Mouse (Mus musculus) hindbrain, embryonic 15.5 days (tissue): Measurements from ENCODE around the gene Kcna5. TPM values are rescaled to one million over a fixed set of nuclear protein-coding genes. Genes with fewer than 3 reads are reported as not detected.

Experiments
- ATAC-seq: fragments of 200-750 bp; cut with Nextera tagmentation; 2 replicates; pipeline ENCODE4 v1.8.0; 2017; ENCODE audit warnings: low read depth, moderate number of reproducible peaks, moderate TSS enrichment; ENCODE audit not compliant: low FRiP score
- H3K27ac ChIP-seq: fragments of 300-500 bp; sonication (generic); replicated peaks from 2 replicates; pipeline ENCODE4 v1.5.1; 2015; ENCODE audit warnings: mild to moderate bottlenecking, inconsistent platforms
- H3K27me3 ChIP-seq: fragments of 300-500 bp; sonication (generic); 2 replicates; pipeline ENCODE4 v1.6.1; 2015; ENCODE audit warnings: control low read depth, inconsistent platforms
- H3K36me3 ChIP-seq: fragments of 300-500 bp; sonication (generic); 2 replicates; pipeline ENCODE4 v1.6.1; 2015; ENCODE audit warnings: control low read depth, inconsistent platforms
- H3K4me1 ChIP-seq: fragments of 300-500 bp; sonication (generic); replicated peaks from 2 replicates; pipeline ENCODE4 v1.6.1; 2015; ENCODE audit warnings: control low read depth, inconsistent platforms
- H3K4me2 ChIP-seq: fragments of 300-500 bp; sonication (generic); 2 replicates; pipeline ENCODE4 v1.6.1; 2015; ENCODE audit warnings: moderate library complexity, mild to moderate bottlenecking, inconsistent platforms
- H3K4me3 ChIP-seq: fragments of 300-500 bp; sonication (generic); 2 replicates; pipeline ENCODE4 v1.5.1; 2015; ENCODE audit warnings: mild to moderate bottlenecking, inconsistent platforms
- H3K9ac ChIP-seq: fragments of 300-500 bp; sonication (generic); 2 replicates; pipeline ENCODE4 v1.6.1; 2015; ENCODE audit warnings: inconsistent platforms
- H3K9me3 ChIP-seq: fragments of 300-500 bp; sonication (generic); 2 replicates; pipeline ENCODE4 v1.6.1; 2016; ENCODE audit warnings: control low read depth, inconsistent platforms
- WGBS: fragments of 180-500 bp; shearing (Covaris S2); methylation state at CpG from one replicate; pipeline ENCODE4 v1.1.7; 2015; 5-methylcytosine and 5-hydroxymethylcytosine counted together
- polyA plus RNA-seq: library from polyadenylated mRNA; unstranded; fragments of >200 nt; fragmentation: Nextera tagmentation; extraction: Ambion mirVana; gene quantifications from 2 replicates; pipeline ENCODE4 v1.2.1, GENCODE M21; 2015

The Kcna5 gene
- polyA plus RNA-seq: 2.9 and 3.2 TPM in 2 replicates

GRCm38 (mm10) chr6:126535208-126535910 lies at the start of gene Kcna5:
Gene Kcna5, minus strand, starts transcription at chr6:126535412.
- H3K9me3 ChIP-seq: no peaks in the 10 kb centered on the region
- no peaks in the 10 kb centered on the region for H3K36me3 ChIP-seq
- peaks cover 18% of the 10 kb centered on the region for H3K4me1 ChIP-seq
- H3K4me3 ChIP-seq: peak within 1 kb of the TSS; percentile 20
- 2% methylated on average over 15 of the region's 15 CpGs for whole genome bisulfite sequencing
- ATAC-seq: peak; percentile 86
- peak within 1 kb of the TSS; percentile 62 for H3K27ac ChIP-seq
- H3K9ac ChIP-seq: 0 out of 2 replicates have a peak within 1 kb of the TSS, but pooled peaks have one; percentile 22
- peak within 1 kb of the TSS; percentile 55 for H3K4me2 ChIP-seq
- H3K27me3 ChIP-seq: no peaks in the 10 kb centered on the region; the same call in 1 of the 2 replicates

GRCm38 (mm10) chr6:126583075-126583474 lies 47.9 kb upstream of the Kcna5 start:
- H3K4me3 ChIP-seq: no peak overlapping the region
- no peak overlapping the region for H3K4me2 ChIP-seq
- no peaks in the 10 kb centered on the region for H3K27me3 ChIP-seq
- WGBS: 67% methylated on average over 7 of the region's 7 CpGs
- no peak for ATAC-seq
- H3K9ac ChIP-seq: no peak overlapping the region
- no peaks in the 10 kb centered on the region for H3K36me3 ChIP-seq
- H3K4me1 ChIP-seq: peaks cover 8% of the 10 kb centered on the region; the same call in 1 of the 2 replicates
- H3K9me3 ChIP-seq: no peaks in the 10 kb centered on the region
- H3K27ac ChIP-seq: no peak overlapping the region

- H3K4me1 ChIP-seq: peaks cover 8% of the 10 kb centered on the region; the same call in 1 of the 2 replicates
- no peak for ATAC-seq
- WGBS: 68% methylated on average over 8 of the region's 8 CpGs
- no peak overlapping the region for H3K4me3 ChIP-seq
- H3K36me3 ChIP-seq: no peaks in the 10 kb centered on the region
- H3K27ac ChIP-seq: 0 out of 2 replicates have a peak overlapping the region, but pooled peaks have one; percentile 35
- H3K9me3 ChIP-seq: no peaks in the 10 kb centered on the region
- no peak overlapping the region for H3K9ac ChIP-seq
- H3K27me3 ChIP-seq: no peaks in the 10 kb centered on the region
- no peak overlapping the region for H3K4me2 ChIP-seq
These were observed 46.4 kb upstream of the Kcna5 start for GRCm38 (mm10) chr6:126581632-126582031.

- no peaks in the 10 kb centered on the region for H3K27me3 ChIP-seq
- no peak overlapping the region for H3K4me3 ChIP-seq
- H3K36me3 ChIP-seq: no peaks in the 10 kb centered on the region
- 89% methylated on average over 3 of the region's 3 CpGs for WGBS
- peaks cover 5% of the 10 kb centered on the region; the same call in 1 of the 2 replicates for H3K4me1 ChIP-seq
- H3K27ac ChIP-seq: no peak overlapping the region
- ATAC-seq: no peak
- H3K9me3 ChIP-seq: no peaks in the 10 kb centered on the region
- H3K4me2 ChIP-seq: no peak overlapping the region
- no peak overlapping the region for H3K9ac ChIP-seq
These were observed 45.4 kb upstream of the Kcna5 start for GRCm38 (mm10) chr6:126580571-126580970.

- H3K27ac ChIP-seq: no peak overlapping the region
- WGBS: 82% methylated on average over 3 of the region's 3 CpGs
These were observed 42.2 kb upstream of the Kcna5 start for GRCm38 (mm10) chr6:126577415-126577814.

GRCm38 (mm10) chr6:126576566-126576965 lies 41.4 kb upstream of the Kcna5 start:
- Histone ChIP-seq H3K27ac (no peak overlapping the region), H3K9ac (no peak overlapping the region), H3K4me1 (0 out of 2 replicates have a peak, but pooled peaks cover 2% of the 10 kb centered on the region), H3K4me3 (no peak overlapping the region), H3K27me3 (no peaks in the 10 kb centered on the region), H3K36me3 (no peaks in the 10 kb centered on the region), H3K9me3 (no peaks in the 10 kb centered on the region), H3K4me2 (no peak overlapping the region)
- 77% methylated on average over 1 of the region's 1 CpGs for WGBS
- ATAC-seq: no peak

More at GRCm38 (mm10) chr6:126577415-126577814, 42.2 kb upstream of the Kcna5 start:
- H3K27me3 ChIP-seq: no peaks in the 10 kb centered on the region
- no peaks in the 10 kb centered on the region for H3K9me3 ChIP-seq
- H3K36me3 ChIP-seq: no peaks in the 10 kb centered on the region
- no peak for ATAC-seq
- H3K9ac ChIP-seq: no peak overlapping the region
- no peak overlapping the region for H3K4me2 ChIP-seq
- no peak overlapping the region for H3K4me3 ChIP-seq
- 0 out of 2 replicates have a peak, but pooled peaks cover 4% of the 10 kb centered on the region for H3K4me1 ChIP-seq

GRCm38 (mm10) chr6:126574778-126575177 lies 39.6 kb upstream of the Kcna5 start:
- 85% methylated on average over 7 of the region's 7 CpGs for WGBS
- Histone ChIP-seq H3K4me1 (no peaks in the 10 kb centered on the region), H3K4me2 (no peak overlapping the region), H3K27me3 (no peaks in the 10 kb centered on the region), H3K27ac (no peak overlapping the region), H3K4me3 (no peak overlapping the region), H3K36me3 (no peaks in the 10 kb centered on the region), H3K9me3 (no peaks in the 10 kb centered on the region), H3K9ac (no peak overlapping the region)
- no peak for ATAC-seq

GRCm38 (mm10) chr6:126573021-126573420 lies 37.8 kb upstream of the Kcna5 start:
- Histone ChIP-seq H3K4me2 (no peak overlapping the region), H3K36me3 (no peaks in the 10 kb centered on the region), H3K4me3 (no peak overlapping the region), H3K9ac (no peak overlapping the region), H3K4me1 (no peaks in the 10 kb centered on the region), H3K9me3 (no peaks in the 10 kb centered on the region), H3K27ac (no peak overlapping the region), H3K27me3 (no peaks in the 10 kb centered on the region)
- WGBS: 80% methylated on average over 5 of the region's 5 CpGs
- no peak for ATAC-seq

GRCm38 (mm10) chr6:126569809-126570208 lies 34.6 kb upstream of the Kcna5 start:
- Histone ChIP-seq H3K9ac (no peak overlapping the region), H3K4me3 (no peak overlapping the region), H3K27ac (no peak overlapping the region), H3K9me3 (no peaks in the 10 kb centered on the region), H3K27me3 (no peaks in the 10 kb centered on the region), H3K36me3 (no peaks in the 10 kb centered on the region), H3K4me1 (no peaks in the 10 kb centered on the region), H3K4me2 (no peak overlapping the region)
- no peak for ATAC-seq
- WGBS: 78% methylated on average over 7 of the region's 7 CpGs

GRCm38 (mm10) chr6:126568046-126568830 lies 33.0 kb upstream of the Kcna5 start:
- H3K9ac ChIP-seq: no peak overlapping the region
- H3K27ac ChIP-seq: no peak overlapping the region
- no peaks in the 10 kb centered on the region for H3K27me3 ChIP-seq
- no peak for ATAC-seq
- H3K4me1 ChIP-seq: no peaks in the 10 kb centered on the region
- H3K9me3 ChIP-seq: no peaks in the 10 kb centered on the region
- H3K36me3 ChIP-seq: no peaks in the 10 kb centered on the region
- no peak overlapping the region for H3K4me3 ChIP-seq
- no peak overlapping the region for H3K4me2 ChIP-seq
- 83% methylated on average over 14 of the region's 14 CpGs for WGBS

- Histone ChIP-seq H3K4me3 (no peak overlapping the region), H3K9ac (no peak overlapping the region), H3K36me3 (no peaks in the 10 kb centered on the region), H3K4me1 (no peaks in the 10 kb centered on the region), H3K4me2 (no peak overlapping the region), H3K27me3 (no peaks in the 10 kb centered on the region), H3K9me3 (no peaks in the 10 kb centered on the region), H3K27ac (no peak overlapping the region)
- ATAC-seq: no peak
- WGBS: 94% methylated on average over 9 of the region's 9 CpGs
These were observed 32.1 kb upstream of the Kcna5 start for GRCm38 (mm10) chr6:126567326-126567725.

- H3K36me3 ChIP-seq: no peaks in the 10 kb centered on the region
- H3K4me2 ChIP-seq: no peak overlapping the region
- H3K4me1 ChIP-seq: peaks cover 13% of the 10 kb centered on the region
- 65% methylated on average over 6 of the region's 6 CpGs for WGBS
- no peak overlapping the region for H3K9ac ChIP-seq
- H3K4me3 ChIP-seq: no peak overlapping the region
- ATAC-seq: no peak
- H3K27ac ChIP-seq: no peak overlapping the region
- H3K9me3 ChIP-seq: no peaks in the 10 kb centered on the region
- no peaks in the 10 kb centered on the region for H3K27me3 ChIP-seq
These were observed 29.2 kb upstream of the Kcna5 start for GRCm38 (mm10) chr6:126564376-126564775.
